Mouse (Mus musculus) midbrain, embryonic 15.5 days (tissue): ENCODE measurements around the gene Epor. TPM values are rescaled to one million over a fixed set of nuclear protein-coding genes. Genes with fewer than 3 reads are reported as not detected.

ENCODE experiments used
- ATAC-seq: fragments of 200-750 bp; cut with Nextera tagmentation; replicated peaks from 2 replicates; pipeline ENCODE4 v1.8.0; 2017; ENCODE audit warnings: moderate TSS enrichment
- H3K27ac ChIP-seq: fragments of 300-500 bp; sonication (generic); 2 replicates; pipeline ENCODE4 v1.5.1; 2015; ENCODE audit warnings: mild to moderate bottlenecking, inconsistent platforms
- H3K27me3 ChIP-seq: fragments of 300-500 bp; sonication (generic); replicated peaks from 2 replicates; pipeline ENCODE4 v1.6.1; 2015; ENCODE audit warnings: inconsistent platforms
- H3K36me3 ChIP-seq: fragments of 300-500 bp; sonication (generic); replicated peaks from 2 replicates; pipeline ENCODE4 v1.6.1; 2015; ENCODE audit warnings: inconsistent platforms
- H3K4me1 ChIP-seq: fragments of 300-500 bp; sonication (generic); 2 replicates; pipeline ENCODE4 v1.6.1; 2015; ENCODE audit warnings: inconsistent platforms
- H3K4me2 ChIP-seq: fragments of 300-500 bp; sonication (generic); 2 replicates; pipeline ENCODE4 v1.6.1; 2015; ENCODE audit warnings: inconsistent platforms, mild to moderate bottlenecking, moderate library complexity
- H3K4me3 ChIP-seq: fragments of 300-500 bp; sonication (generic); 2 replicates; pipeline ENCODE4 v1.5.1; 2015; ENCODE audit warnings: mild to moderate bottlenecking, inconsistent platforms
- H3K9ac ChIP-seq: fragments of 300-500 bp; sonication (generic); 2 replicates; pipeline ENCODE4 v1.6.1; 2015; ENCODE audit warnings: mild to moderate bottlenecking, inconsistent platforms
- H3K9me3 ChIP-seq: fragments of 300-500 bp; sonication (generic); 2 replicates; pipeline ENCODE4 v1.6.1; 2016; ENCODE audit warnings: inconsistent platforms
- WGBS: fragments of 180-500 bp; shearing (Covaris S2); methylation state at CpG from one replicate; pipeline ENCODE4 v1.1.7; 2015; ENCODE audit warnings: mixed read lengths; 5-methylcytosine and 5-hydroxymethylcytosine counted together
- polyA plus RNA-seq: library from polyadenylated mRNA; unstranded; fragments of >200 nt; fragmentation: Nextera tagmentation; extraction: Ambion mirVana; gene quantifications from 2 replicates; pipeline ENCODE4 v1.2.1, GENCODE M21; 2015

Gene Epor
- polyA plus RNA-seq, 1 experiment from 2014 or later, result 1.9 TPM

DNA sequence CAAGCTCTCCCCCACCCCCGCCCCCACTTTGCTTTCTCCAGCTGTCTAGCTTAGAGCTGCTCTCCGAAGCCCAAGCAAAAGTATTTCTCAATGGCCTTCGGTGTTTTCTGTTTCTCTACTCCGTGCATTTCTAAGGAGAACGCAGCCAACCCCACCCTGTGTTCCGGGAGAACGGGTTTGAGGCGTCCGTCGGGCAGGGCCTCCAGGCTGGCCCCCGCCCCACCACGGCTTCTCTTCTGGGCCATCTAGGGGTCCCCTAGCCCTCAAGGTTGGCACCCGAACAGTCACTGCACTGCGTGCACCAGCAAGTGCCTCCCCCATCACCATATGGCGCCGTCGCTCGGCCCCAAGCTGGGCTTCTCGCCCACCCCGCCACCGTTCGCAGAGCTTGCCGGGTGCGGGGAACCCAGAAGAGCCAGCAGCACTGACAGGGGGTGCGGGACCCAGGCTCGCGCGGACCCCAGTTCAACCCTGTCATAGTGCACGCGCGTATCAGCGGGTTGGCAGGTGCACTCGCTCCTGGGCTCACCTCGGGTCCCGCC lies 45.7 kb downstream of the Epor start:
- ATAC-seq, result peak; percentile 79
- Histone ChIP-seq H3K9ac (peak overlapping the region; percentile 50), H3K36me3 (no peaks in the 10 kb centered on the region), H3K9me3 (no peaks in the 10 kb centered on the region), H3K27me3 (no peaks in the 10 kb centered on the region), H3K4me2 (peak overlapping the region; percentile 76), H3K27ac (peak overlapping the region; percentile 57), H3K4me3 (peak overlapping the region; percentile 60), H3K4me1 (peaks cover 6% of the 10 kb centered on the region; the same call in 1 of the 2 replicates)
- under 1% methylated on average over 35 of the region's 35 CpGs for WGBS

DNA sequence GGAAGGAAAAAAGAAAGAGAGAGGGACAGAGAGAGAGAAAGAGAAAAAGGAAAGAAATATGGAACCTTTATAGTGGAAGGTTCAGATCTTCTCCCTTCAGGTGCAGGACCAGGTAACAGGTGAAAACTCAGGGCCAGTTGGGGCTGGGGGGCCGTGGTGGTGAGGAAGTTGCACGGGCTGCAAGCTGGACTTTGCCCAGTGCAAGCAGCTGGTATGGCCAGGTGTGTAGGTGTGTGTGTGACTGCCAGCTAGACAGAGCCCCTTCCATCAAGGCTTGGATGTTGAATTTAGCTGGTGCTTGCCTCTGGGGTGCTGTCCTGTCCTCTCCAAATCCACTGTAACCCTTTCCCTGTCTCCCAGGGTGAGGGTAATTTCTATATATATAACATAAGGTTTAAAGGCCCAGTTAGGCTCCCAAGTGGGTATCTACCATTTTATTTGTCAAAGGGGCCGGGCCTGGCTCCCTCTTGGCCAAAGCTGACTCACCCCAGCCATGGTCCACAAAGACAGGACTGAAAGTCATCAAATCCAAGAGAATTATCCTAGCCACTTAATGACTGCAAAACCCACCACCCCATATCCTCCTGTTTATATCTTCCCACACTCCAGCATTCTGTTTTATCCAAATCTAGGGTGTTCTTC lies 46.3 kb downstream of the Epor start:
- H3K4me2 ChIP-seq, result peak overlapping the region; percentile 76
- WGBS, result 74% methylated on average over 3 of the region's 3 CpGs

DNA sequence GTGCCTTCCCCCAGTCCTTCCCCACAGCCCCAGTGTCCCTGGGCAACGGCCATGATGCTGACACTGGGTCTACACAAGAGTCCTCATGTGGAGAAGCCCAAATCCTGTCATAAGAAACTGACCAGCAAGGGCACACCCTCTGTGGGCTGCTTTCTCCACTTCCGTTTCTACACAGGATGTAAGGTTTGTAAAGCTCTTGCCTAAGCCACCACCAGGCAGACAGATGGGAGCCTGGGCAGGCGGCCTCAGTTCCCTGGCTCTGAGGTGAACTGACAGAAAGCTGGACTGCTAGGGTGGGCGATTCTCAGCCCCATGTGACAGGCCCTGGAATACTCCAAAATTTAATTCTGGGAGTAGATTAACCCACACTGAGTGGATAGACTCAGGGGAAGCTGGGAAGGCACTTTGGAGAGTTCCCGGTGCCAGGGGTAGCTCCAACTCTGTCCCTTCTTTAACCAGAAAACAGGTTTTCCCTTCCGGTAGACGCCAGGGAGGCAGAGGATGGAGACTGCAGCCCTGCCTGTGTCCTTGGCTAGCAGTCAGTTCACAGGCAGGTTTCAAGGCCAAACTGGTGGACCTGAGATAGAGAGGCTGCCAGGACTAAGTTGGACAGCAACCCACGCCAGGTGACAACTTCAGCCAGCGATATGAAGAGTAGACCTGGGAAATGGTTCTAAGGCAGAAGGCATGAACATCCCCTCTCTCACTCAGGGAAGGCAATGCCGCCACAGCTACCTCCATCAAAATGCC lies 53.7 kb downstream of the Epor start:
- Histone ChIP-seq H3K27ac (no peak overlapping the region), H3K4me3 (no peak overlapping the region), H3K9ac (no peak overlapping the region), H3K4me2 (no peak overlapping the region), H3K9me3 (no peaks in the 10 kb centered on the region), H3K4me1 (no peaks in the 10 kb centered on the region), H3K36me3 (no peaks in the 10 kb centered on the region), H3K27me3 (no peaks in the 10 kb centered on the region)
- 77% methylated on average over 10 of the region's 10 CpGs for WGBS
- no peak for ATAC-seq

More for the DNA sequence above, 46.3 kb downstream of the Epor start:
- Histone ChIP-seq H3K9ac (no peak overlapping the region; the same call in 1 of the 2 replicates), H3K4me3 (peak overlapping the region; percentile 60), H3K9me3 (no peaks in the 10 kb centered on the region), H3K27me3 (no peaks in the 10 kb centered on the region), H3K4me1 (peaks cover 6% of the 10 kb centered on the region; the same call in 1 of the 2 replicates), H3K36me3 (no peaks in the 10 kb centered on the region), H3K27ac (peak overlapping the region; percentile 57; the same call in 1 of the 2 replicates)
- ATAC-seq, result no peak

Other genes with a start within 250 kb of the Epor start
- gene Ldlr, start 240.0 kb downstream of the Epor start, polyA plus RNA-seq, result 15.8 and 15.9 TPM in 2 replicates
- 15.7 and 17.8 TPM in 2 replicates for gene Spc24, start 203.2 kb downstream of the Epor start, polyA plus RNA-seq
- gene Kank2, start 164.8 kb downstream of the Epor start, polyA plus RNA-seq, result 5.8 TPM in 2 replicates
- 0.61 and 0.74 TPM in 2 replicates for gene Angptl8, start 128.0 kb downstream of the Epor start, polyA plus RNA-seq
- 19.2 and 20.4 TPM in 2 replicates for gene Dock6, start 110.9 kb downstream of the Epor start, polyA plus RNA-seq
- 15.4 and 15.5 TPM in 2 replicates for gene Rab3d, start 45.3 kb downstream of the Epor start, polyA plus RNA-seq
- 13.4 and 14.1 TPM in 2 replicates for gene Ccdc159, start 36.0 kb downstream of the Epor start, polyA plus RNA-seq
- 49.3 and 52.4 TPM in 2 replicates for gene Tmem205, start 36.0 kb downstream of the Epor start, polyA plus RNA-seq
- gene Plppr2, start 26.5 kb downstream of the Epor start, polyA plus RNA-seq, result 116 and 120 TPM in 2 replicates
- 10.5 TPM in 2 replicates for gene Swsap1, start 7.8 kb downstream of the Epor start, polyA plus RNA-seq
- 1.1 and 1.8 TPM in 2 replicates for gene Rgl3, start 25.9 kb upstream of the Epor start, polyA plus RNA-seq
- 4.8 and 6.4 TPM in 2 replicates for gene Ccdc151, start 39.1 kb upstream of the Epor start, polyA plus RNA-seq
- gene Prkcsh, start 39.3 kb upstream of the Epor start, polyA plus RNA-seq, result 94.6 and 103 TPM in 2 replicates
- gene Elavl3, start 88.5 kb upstream of the Epor start, polyA plus RNA-seq, result 110 and 113 TPM in 2 replicates
- gene Gm49318, start 107.8 kb upstream of the Epor start, polyA plus RNA-seq, result not detected in 2 replicates
- 21.7 and 22.5 TPM in 2 replicates for gene Zfp653, start 107.9 kb upstream of the Epor start, polyA plus RNA-seq
- gene Ecsit, start 121.9 kb upstream of the Epor start, polyA plus RNA-seq, result 58.8 and 59.4 TPM in 2 replicates
- gene Cnn1, start 135.7 kb upstream of the Epor start, polyA plus RNA-seq, result 1.9 and 2.4 TPM in 2 replicates
- gene Elof1, start 153.7 kb upstream of the Epor start, polyA plus RNA-seq, result 181 and 198 TPM in 2 replicates
- 0.66 and 0.96 TPM in 2 replicates for gene Acp5, start 172.2 kb upstream of the Epor start, polyA plus RNA-seq
- 84.2 and 85.7 TPM in 2 replicates for gene Pigyl, start 193.3 kb upstream of the Epor start, polyA plus RNA-seq
- 0.41 and 0.48 TPM in 2 replicates for gene Zfp872, start 224.6 kb upstream of the Epor start, polyA plus RNA-seq